Comparison of ENCODE assay signal across 22 mouse cellular contexts in the genomic region with DNA sequence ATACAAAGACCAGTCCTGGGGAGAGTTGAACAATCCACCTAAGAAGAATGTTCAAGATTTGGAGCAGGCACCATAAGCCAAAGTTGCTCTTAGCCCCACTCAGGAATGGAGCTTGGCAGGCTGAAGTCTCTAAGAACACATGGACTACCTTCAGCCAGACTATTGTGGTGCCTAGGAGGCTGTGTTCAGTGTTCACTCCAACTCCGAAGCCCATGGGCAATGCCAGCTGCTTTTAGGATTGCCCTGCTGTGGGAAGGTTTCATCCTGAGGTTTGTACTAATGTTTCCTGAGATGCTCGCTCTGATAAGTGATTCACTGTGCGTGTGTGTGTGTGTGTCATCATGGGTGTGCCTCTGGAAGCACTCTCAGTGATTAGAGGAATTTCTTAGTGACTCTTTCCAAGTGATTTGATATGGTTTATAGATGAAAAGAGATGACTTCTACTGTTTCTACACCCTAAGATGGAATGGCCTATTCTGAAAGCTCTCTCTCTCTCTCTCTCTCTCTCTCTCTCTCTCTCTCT.
"Had no signal": no experiment of that assay in that cellular context is flagged by ENCODE, and none has a peak within 500 bp of the region (broad histone marks: within the 10 kb centered on the region; RNA-seq: fewer than 3 reads in every experiment).

No protein-coding gene starts in this region.

- H3K36me3 ChIP-seq: kidney, embryonic 15.5 days; limb, embryonic 10.5 days; limb, embryonic 13.5 days; liver, embryonic 12.5 days; liver, embryonic 15.5 days; lung, embryonic 15.5 days; neural tube, embryonic 12.5 days; neural tube, embryonic 15.5 days had no signal

- H3K27me3 ChIP-seq: kidney, embryonic 15.5 days; limb, embryonic 13.5 days; liver, embryonic 12.5 days; liver, embryonic 15.5 days; lung, embryonic 15.5 days; neural tube, embryonic 12.5 days; neural tube, embryonic 15.5 days had no signal

- H3K4me3 ChIP-seq: kidney, embryonic 15.5 days; limb, embryonic 10.5 days; limb, embryonic 13.5 days; liver, embryonic 12.5 days; liver, embryonic 15.5 days; lung, embryonic 15.5 days; neural tube, embryonic 12.5 days; neural tube, embryonic 15.5 days had no signal

- DNase-seq: kidney, adult 11 months; kidney, adult 8-10 months; kidney, postnatal 10 days; kidney, postnatal 36 days; liver; lung, adult 18-20 months; lung, postnatal 14 days; lung, postnatal 4 days; midbrain, embryonic 14.5 days; retina, postnatal 1 day; right cerebral cortex, postnatal 25 days; thymus, adult 2 months; thymus, postnatal 14 days; thymus, postnatal 4 days had no signal
